Mouse (Mus musculus) stomach, embryonic 15.5 days (tissue): ENCODE measurements around the gene Uqcr10. TPM values are rescaled to one million over a fixed set of nuclear protein-coding genes. Genes with fewer than 3 reads are reported as not detected.
A peak's percentile ranks its signal among the peaks of the same experiment; 100 is the strongest.
"Not testable (repeated sequence)": the region's sequence is repeated elsewhere in the genome, so short reads cannot be mapped to it uniquely, and the experiment has no call there.

Experiments
- ATAC-seq: fragments of 200-750 bp; cut with Nextera tagmentation; 2 replicates; pipeline ENCODE4 v1.8.0; 2017; ENCODE audit warnings: low read depth, moderate number of reproducible peaks, moderate TSS enrichment; ENCODE audit not compliant: insufficient read depth, low FRiP score
- H3K27ac ChIP-seq: fragments of 300-500 bp; sonication (generic); 2 replicates; pipeline ENCODE4 v1.5.1; 2015; ENCODE audit warnings: mild to moderate bottlenecking, inconsistent platforms
- H3K27me3 ChIP-seq: fragments of 300-500 bp; sonication (generic); replicated peaks from 2 replicates; pipeline ENCODE4 v1.6.1; 2015; ENCODE audit warnings: inconsistent platforms
- H3K36me3 ChIP-seq: fragments of 300-500 bp; sonication (generic); 2 replicates; pipeline ENCODE4 v1.6.1; 2015; ENCODE audit warnings: inconsistent platforms
- H3K4me1 ChIP-seq: fragments of 300-500 bp; sonication (generic); 2 replicates; pipeline ENCODE4 v1.6.1; 2015; ENCODE audit warnings: inconsistent platforms
- H3K4me2 ChIP-seq: fragments of 300-500 bp; sonication (generic); 2 replicates; pipeline ENCODE4 v1.6.1; 2015; ENCODE audit warnings: mild to moderate bottlenecking, inconsistent platforms
- H3K4me3 ChIP-seq: fragments of 300-500 bp; sonication (generic); replicated peaks from 2 replicates; pipeline ENCODE4 v1.5.1; 2015; ENCODE audit warnings: inconsistent platforms
- H3K9ac ChIP-seq: fragments of 300-500 bp; sonication (generic); 2 replicates; pipeline ENCODE4 v1.6.1; 2015; ENCODE audit warnings: inconsistent platforms
- H3K9me3 ChIP-seq: fragments of 300-500 bp; sonication (generic); 2 replicates; pipeline ENCODE4 v1.6.1; 2016; ENCODE audit warnings: inconsistent platforms
- WGBS: fragments of 180-500 bp; shearing (Covaris S2); methylation state at CpG from one replicate; pipeline ENCODE4 v1.1.7; 2015; 5-methylcytosine and 5-hydroxymethylcytosine counted together
- polyA plus RNA-seq: library from polyadenylated mRNA; unstranded; fragments of >200 nt; fragmentation: Nextera tagmentation; extraction: Ambion mirVana; gene quantifications from 2 replicates; pipeline ENCODE4 v1.2.1, GENCODE M21; 2015

Gene Uqcr10
- polyA plus RNA-seq, 1 experiment from 2014 or later = 1,051 TPM

GRCm38 (mm10) chr11:4712822-4713221 lies 8.7 kb upstream of the Uqcr10 start:
- no peak for ATAC-seq
- Histone ChIP-seq H3K4me2 (no peak overlapping the region), H3K4me3 (no peak overlapping the region), H3K27me3 (no peaks in the 10 kb centered on the region), H3K36me3 (0 out of 2 replicates have a peak, but pooled peaks cover 2% of the 10 kb centered on the region), H3K4me1 (no peaks in the 10 kb centered on the region), H3K9ac (no peak overlapping the region), H3K9me3 (no peaks in the 10 kb centered on the region), H3K27ac (no peak overlapping the region)

DNA sequence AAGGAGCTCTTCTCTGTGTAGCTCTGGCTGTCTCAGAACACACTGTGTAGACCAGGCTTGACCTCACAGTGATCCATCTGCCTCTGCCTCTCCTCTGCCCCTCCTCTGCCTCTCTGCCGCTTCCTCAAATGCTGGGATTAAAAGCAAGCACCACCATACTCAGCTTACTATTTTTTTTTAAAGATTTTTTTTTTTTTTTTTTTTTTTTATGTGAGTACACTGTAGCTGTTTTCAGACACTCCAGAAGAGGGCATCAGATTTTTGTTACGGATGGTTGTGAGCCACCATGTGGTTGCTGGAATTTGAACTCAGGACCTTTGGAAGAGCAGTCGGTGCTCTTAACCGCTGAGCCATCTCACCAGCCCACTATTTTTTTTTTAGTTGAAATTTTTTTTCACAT lies 6.0 kb upstream of the Uqcr10 start:
- H3K27me3 ChIP-seq, H3K4me3 ChIP-seq, H3K9me3 ChIP-seq, H3K27ac ChIP-seq, ATAC-seq, H3K36me3 ChIP-seq, H3K9ac ChIP-seq, H3K4me1 ChIP-seq, H3K4me2 ChIP-seq: not testable (repeated sequence)
- 83% methylated on average over 4 of the region's 4 CpGs for WGBS

DNA sequence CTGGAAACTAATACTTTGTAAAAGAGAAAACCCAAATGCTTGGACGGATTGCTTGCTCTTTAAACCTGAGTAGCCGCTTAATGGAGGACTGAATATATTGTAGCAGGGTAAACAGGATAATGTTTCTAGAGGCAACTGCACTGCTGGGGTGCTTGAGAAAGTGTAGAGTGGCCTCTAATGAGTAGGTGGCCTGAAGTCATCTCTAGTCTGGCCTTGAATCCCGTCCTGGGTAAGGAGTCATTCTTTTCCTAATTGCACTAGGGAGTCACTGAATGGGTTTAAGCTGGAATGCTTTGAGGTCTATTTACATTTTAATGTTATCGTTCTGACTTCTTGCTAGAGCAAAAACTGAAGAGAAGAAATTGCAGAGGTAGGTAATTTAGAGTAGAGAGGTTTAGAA lies 1.0 kb upstream of the Uqcr10 start:
- no peaks in the 10 kb centered on the region for H3K9me3 ChIP-seq
- peak overlapping the region; percentile 49; the same call in 1 of the 2 replicates for H3K27ac ChIP-seq
- 0 out of 2 replicates have a peak, but pooled peaks cover 3% of the 10 kb centered on the region for H3K36me3 ChIP-seq
- no peak for ATAC-seq
- whole genome bisulfite sequencing = 4% methylated on average over 4 of the region's 4 CpGs
- H3K4me1 ChIP-seq = peaks cover 12% of the 10 kb centered on the region; the same call in 1 of the 2 replicates
- peak overlapping the region; percentile 81 for H3K4me3 ChIP-seq
- peak overlapping the region; percentile 86 for H3K4me2 ChIP-seq
- H3K9ac ChIP-seq = peak overlapping the region; percentile 45; the same call in 1 of the 2 replicates
- no peaks in the 10 kb centered on the region for H3K27me3 ChIP-seq

- 0 out of 2 replicates have a peak, but pooled peaks cover 3% of the 10 kb centered on the region for H3K36me3 ChIP-seq
- peak overlapping the region; percentile 86 for H3K4me2 ChIP-seq
- ATAC-seq = no peak; the same call in 1 of the 2 replicates
- peak overlapping the region; percentile 81 for H3K9ac ChIP-seq
- peak overlapping the region; percentile 77 for H3K27ac ChIP-seq
- peak overlapping the region; percentile 81 for H3K4me3 ChIP-seq
- no peaks in the 10 kb centered on the region for H3K27me3 ChIP-seq
- peaks cover 12% of the 10 kb centered on the region; the same call in 1 of the 2 replicates for H3K4me1 ChIP-seq
- no peaks in the 10 kb centered on the region for H3K9me3 ChIP-seq
- 3% methylated on average over 12 of the region's 12 CpGs for WGBS
Observed at GRCm38 (mm10) chr11:4703688-4704071, 462 bp downstream of the Uqcr10 start.

DNA sequence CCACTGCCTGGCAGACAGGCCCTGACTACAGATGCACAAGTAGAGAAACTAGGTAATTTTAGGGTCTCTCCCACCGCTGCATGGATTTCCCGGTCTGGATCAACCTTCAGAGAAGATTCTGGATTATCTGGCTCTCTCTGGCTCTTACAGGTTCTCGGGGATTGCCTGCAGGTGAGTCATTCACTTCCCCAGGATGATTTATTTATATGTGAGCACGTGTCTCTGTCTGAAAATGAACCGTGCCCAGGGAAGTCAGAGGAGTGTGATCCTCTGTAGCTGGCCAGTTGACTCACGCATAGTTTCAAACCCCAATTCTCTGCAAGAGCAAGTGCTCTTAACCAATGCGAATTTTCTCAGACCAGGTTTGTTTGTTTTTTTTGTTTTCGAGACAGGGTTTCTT lies 3.4 kb downstream of the Uqcr10 start:
- no peaks in the 10 kb centered on the region for H3K27me3 ChIP-seq
- no peak for ATAC-seq
- 73% methylated on average over 8 of the region's 8 CpGs for WGBS

GRCm38 (mm10) chr11:4697043-4697983 lies 6.8 kb downstream of the Uqcr10 start:
- 0 out of 2 replicates have a peak, but pooled peaks cover 3% of the 10 kb centered on the region for H3K36me3 ChIP-seq
- ATAC-seq = peak; percentile 47; the same call in 1 of the 2 replicates

More for the DNA sequence above, 3.4 kb downstream of the Uqcr10 start:
- H3K4me3 ChIP-seq = no peak overlapping the region
- H3K9ac ChIP-seq = no peak overlapping the region
- H3K27ac ChIP-seq = no peak overlapping the region
- peaks cover 17% of the 10 kb centered on the region; the same call in 1 of the 2 replicates for H3K4me1 ChIP-seq
- no peak overlapping the region for H3K4me2 ChIP-seq
- H3K36me3 ChIP-seq = 0 out of 2 replicates have a peak, but pooled peaks cover 3% of the 10 kb centered on the region
- H3K9me3 ChIP-seq = no peaks in the 10 kb centered on the region

GRCm38 (mm10) chr11:4692162-4692561 lies 12.0 kb downstream of the Uqcr10 start:
- H3K4me3 ChIP-seq = no peak overlapping the region
- no peak overlapping the region for H3K4me2 ChIP-seq
- H3K4me1 ChIP-seq = peaks cover 5% of the 10 kb centered on the region; the same call in 1 of the 2 replicates
- H3K9me3 ChIP-seq = no peaks in the 10 kb centered on the region
- no peaks in the 10 kb centered on the region for H3K27me3 ChIP-seq
- no peak for ATAC-seq
- no peak overlapping the region for H3K27ac ChIP-seq
- no peak overlapping the region for H3K9ac ChIP-seq
- no peaks in the 10 kb centered on the region for H3K36me3 ChIP-seq
- 88% methylated on average over 11 of the region's 11 CpGs for WGBS

More at GRCm38 (mm10) chr11:4697043-4697983, 6.8 kb downstream of the Uqcr10 start:
- Histone ChIP-seq H3K4me3 (no peak overlapping the region), H3K27me3 (no peaks in the 10 kb centered on the region), H3K4me2 (no peak overlapping the region), H3K9me3 (no peaks in the 10 kb centered on the region), H3K4me1 (0 out of 2 replicates have a peak, but pooled peaks cover 5% of the 10 kb centered on the region), H3K9ac (no peak overlapping the region), H3K27ac (no peak overlapping the region)
- WGBS = 24% methylated on average over 7 of the region's 7 CpGs

DNA sequence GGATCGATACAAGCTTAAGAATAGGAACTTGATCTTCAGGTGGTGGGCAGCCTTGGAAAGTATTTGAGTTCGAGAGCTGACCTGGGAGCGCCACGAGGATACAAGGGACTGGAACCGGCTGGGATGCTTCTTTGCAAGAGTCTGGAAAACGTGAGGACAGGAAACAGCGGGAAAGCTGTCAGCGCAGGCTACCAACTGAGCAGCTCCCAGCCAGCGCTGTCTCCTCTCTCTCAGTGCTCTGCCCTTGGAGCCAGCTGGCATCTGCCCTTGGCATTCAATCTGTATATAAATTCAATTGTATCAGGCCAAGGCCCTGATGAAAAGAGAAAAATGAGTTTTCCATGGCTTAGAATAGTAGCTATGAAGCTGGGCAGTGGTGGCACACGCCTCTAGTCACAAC lies 12.9 kb downstream of the Uqcr10 start:
- H3K9ac ChIP-seq = no peak overlapping the region
- 57% methylated on average over 10 of the region's 10 CpGs for WGBS

DNA sequence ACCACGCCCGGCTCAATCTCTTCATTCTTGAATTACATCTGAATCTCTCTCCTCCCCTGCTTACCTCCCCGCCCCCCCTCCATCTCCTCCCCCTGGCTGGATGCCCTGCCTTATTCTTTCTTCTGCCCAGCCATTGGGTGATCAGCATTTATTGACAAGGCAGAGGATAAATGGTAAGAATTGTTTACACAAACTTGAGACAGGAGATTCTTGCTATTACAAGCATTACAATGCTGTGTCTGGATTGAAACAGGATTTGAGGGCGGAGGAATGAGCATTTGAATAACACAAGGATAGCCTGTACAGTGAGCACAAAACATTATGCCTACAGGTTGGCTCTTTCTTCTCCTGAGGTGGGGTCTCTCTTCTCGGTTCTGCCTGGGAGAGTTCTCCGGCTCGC lies 13.8 kb downstream of the Uqcr10 start:
- 78% methylated on average over 7 of the region's 7 CpGs for WGBS

More for the DNA sequence above, 12.9 kb downstream of the Uqcr10 start:
- 0 out of 2 replicates have a peak overlapping the region, but pooled peaks have one; percentile 8 for H3K4me2 ChIP-seq
- H3K4me1 ChIP-seq = peaks cover 5% of the 10 kb centered on the region; the same call in 1 of the 2 replicates
- no peaks in the 10 kb centered on the region for H3K36me3 ChIP-seq
- H3K27me3 ChIP-seq = no peaks in the 10 kb centered on the region
- ATAC-seq = no peak
- H3K9me3 ChIP-seq = no peaks in the 10 kb centered on the region
- H3K27ac ChIP-seq = no peak overlapping the region
- H3K4me3 ChIP-seq = no peak overlapping the region

GRCm38 (mm10) chr11:4688632-4689380 lies 15.3 kb downstream of the Uqcr10 start:
- Histone ChIP-seq H3K4me3 (no peak overlapping the region), H3K9ac (no peak overlapping the region), H3K27me3 (no peaks in the 10 kb centered on the region), H3K9me3 (no peaks in the 10 kb centered on the region), H3K4me1 (peaks cover 5% of the 10 kb centered on the region; the same call in 1 of the 2 replicates), H3K27ac (peak overlapping the region; percentile 69), H3K4me2 (no peak overlapping the region), H3K36me3 (0 out of 2 replicates have a peak, but pooled peaks cover under 1% of the 10 kb centered on the region)
- WGBS = 49% methylated on average over 11 of the region's 11 CpGs
- peak; percentile 47 for ATAC-seq

More for the DNA sequence above, 13.8 kb downstream of the Uqcr10 start:
- no peak for ATAC-seq
- Histone ChIP-seq H3K4me1 (peaks cover 5% of the 10 kb centered on the region; the same call in 1 of the 2 replicates), H3K4me2 (no peak overlapping the region), H3K4me3 (no peak overlapping the region), H3K36me3 (no peaks in the 10 kb centered on the region), H3K9ac (no peak overlapping the region), H3K27me3 (no peaks in the 10 kb centered on the region), H3K27ac (no peak overlapping the region), H3K9me3 (no peaks in the 10 kb centered on the region)

GRCm38 (mm10) chr11:4687874-4688273 lies 16.3 kb downstream of the Uqcr10 start:
- H3K27me3 ChIP-seq = no peaks in the 10 kb centered on the region
- no peaks in the 10 kb centered on the region for H3K9me3 ChIP-seq
- H3K4me2 ChIP-seq = no peak overlapping the region
- WGBS = 30% methylated on average over 3 of the region's 3 CpGs
- peaks cover 5% of the 10 kb centered on the region; the same call in 1 of the 2 replicates for H3K4me1 ChIP-seq
- H3K36me3 ChIP-seq = peaks cover 9% of the 10 kb centered on the region
- no peak for ATAC-seq
- H3K27ac ChIP-seq = peak overlapping the region; percentile 69
- H3K4me3 ChIP-seq = no peak overlapping the region
- no peak overlapping the region for H3K9ac ChIP-seq
